Mouse (Mus musculus) regulatory T cell (primary cell): ENCODE measurements around the gene Efna1.

Experiments used
- in situ Hi-C: fragments of 300-600 bp; cut with MboI, MseI; formaldehyde crosslinking; loops from one replicate; pipeline ENCODE4 v1.15.1; 2025; ENCODE audit warnings: high pct_unique_total_duplicates

Efna1 gene

GRCm38 (mm10) chr3:89280606-89281511 is at the start of gene Efna1:
Efna1 (minus strand) TSS chr3:89281142.
- in situ Hi-C loops = loop anchor here (5.0 kb wide), 1 partner anchor 34 kb away; the partner anchor contains the start of genes Krtcap2 and Trim46

DNA sequence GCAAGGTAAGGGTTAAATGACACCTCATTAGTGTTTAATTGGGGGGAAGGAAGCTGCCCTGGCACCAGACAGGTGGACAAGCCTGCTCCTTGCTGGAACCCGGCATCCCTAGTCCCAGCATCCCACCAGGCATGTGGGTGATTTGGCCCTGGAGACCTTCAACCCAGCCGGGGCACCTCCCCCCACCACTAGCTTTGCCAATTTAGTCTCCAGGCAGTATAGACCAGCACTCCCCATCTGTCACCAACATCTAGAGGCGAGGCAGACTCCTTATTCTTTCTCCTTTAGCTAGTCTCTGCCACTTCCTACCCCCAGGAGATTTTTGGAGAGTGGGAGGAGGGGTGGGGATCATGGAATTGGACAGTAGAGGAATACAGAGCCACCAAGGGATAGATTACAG is 49.4 kb upstream of the Efna1 start:
- in situ Hi-C loops = no loop called here

DNA sequence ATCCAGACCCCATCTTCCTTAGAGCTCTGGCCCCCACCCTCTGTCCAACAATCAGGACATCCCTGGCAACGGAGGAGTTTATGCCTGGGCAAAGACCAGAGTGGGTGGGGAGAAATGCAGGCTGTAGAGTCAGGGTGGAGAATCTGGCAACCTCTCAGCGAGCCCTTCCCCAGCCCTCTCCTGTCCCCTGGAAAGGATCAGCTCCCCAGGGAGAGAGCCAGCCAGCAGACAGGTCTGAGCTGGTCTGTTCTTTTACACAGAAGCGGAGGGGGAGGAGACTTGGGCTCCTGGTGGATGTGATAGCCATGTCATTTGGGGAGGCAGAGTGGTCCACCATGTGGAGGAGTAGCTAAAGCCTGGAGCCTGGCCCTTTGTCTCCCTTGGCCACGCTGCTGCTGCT is 47.7 kb upstream of the Efna1 start:
- in situ Hi-C loops = no loop called here

DNA sequence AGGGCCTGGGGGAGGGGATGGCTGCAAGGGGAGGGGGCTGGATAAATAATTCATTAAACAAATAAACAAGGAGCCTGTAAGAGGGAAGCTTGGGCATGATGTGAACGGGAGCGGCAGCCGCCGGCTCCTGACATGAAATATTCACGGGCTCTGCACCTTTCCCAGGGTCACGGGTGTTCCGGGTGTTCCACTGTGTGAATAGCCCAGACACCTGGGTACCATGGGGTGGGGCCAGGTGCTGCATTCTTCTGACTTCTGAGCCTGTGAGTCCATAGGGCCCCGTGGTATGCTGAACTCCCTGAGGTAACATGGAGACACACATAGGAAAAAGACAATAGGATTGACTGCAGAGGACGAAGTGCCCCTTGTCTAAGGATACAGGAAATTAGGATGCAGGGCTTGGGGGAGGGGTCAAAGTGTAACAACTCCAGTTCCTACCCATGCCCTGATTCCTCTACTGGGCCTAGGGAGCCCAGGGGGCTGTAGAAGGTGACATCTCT is 46.5 kb upstream of the Efna1 start:
- in situ Hi-C loops = no loop called here

GRCm38 (mm10) chr3:89325882-89326281 is 44.9 kb upstream of the Efna1 start:
- in situ Hi-C loops = no loop called here

DNA sequence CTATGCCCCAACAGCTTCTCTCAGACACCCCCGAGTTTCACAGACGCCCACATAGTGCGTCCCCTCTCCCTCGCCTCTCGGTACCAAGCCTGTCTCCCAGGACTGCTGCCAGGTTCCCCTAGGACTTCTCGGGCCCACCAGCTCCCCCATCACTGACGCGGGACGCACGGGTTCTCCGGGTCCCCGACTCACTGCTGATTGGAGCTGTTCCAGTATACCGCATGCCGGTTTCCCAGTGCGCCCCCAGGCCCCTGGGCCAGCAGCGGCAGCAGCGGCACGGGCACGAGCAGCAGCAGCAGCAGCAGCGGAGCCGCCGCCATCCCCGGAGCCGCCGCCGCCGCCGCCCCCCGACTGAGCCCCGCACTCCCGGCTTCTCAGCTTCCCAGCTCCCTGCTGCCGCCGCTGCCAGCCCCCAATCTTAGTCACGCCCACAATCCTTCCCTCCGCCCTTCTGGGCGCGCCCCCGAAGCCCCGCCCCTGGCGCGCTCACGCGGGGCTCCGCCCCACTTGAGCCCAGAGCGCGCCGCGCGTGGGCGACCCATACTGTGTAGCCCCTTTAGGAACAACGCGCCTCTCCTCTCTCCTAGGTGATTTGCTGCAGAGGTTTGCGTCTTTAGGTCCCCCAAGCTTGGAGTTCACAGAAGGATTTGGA is 41.7 kb upstream of the Efna1 start, which contains the start of gene Efna3:
Efna3 (minus strand) TSS at position 452 of the 652 bp plus-strand sequence.
- in situ Hi-C loops = no loop called here

GRCm38 (mm10) chr3:89322131-89322500 is 41.2 kb upstream of the Efna1 start:
- in situ Hi-C loops = no loop called here

DNA sequence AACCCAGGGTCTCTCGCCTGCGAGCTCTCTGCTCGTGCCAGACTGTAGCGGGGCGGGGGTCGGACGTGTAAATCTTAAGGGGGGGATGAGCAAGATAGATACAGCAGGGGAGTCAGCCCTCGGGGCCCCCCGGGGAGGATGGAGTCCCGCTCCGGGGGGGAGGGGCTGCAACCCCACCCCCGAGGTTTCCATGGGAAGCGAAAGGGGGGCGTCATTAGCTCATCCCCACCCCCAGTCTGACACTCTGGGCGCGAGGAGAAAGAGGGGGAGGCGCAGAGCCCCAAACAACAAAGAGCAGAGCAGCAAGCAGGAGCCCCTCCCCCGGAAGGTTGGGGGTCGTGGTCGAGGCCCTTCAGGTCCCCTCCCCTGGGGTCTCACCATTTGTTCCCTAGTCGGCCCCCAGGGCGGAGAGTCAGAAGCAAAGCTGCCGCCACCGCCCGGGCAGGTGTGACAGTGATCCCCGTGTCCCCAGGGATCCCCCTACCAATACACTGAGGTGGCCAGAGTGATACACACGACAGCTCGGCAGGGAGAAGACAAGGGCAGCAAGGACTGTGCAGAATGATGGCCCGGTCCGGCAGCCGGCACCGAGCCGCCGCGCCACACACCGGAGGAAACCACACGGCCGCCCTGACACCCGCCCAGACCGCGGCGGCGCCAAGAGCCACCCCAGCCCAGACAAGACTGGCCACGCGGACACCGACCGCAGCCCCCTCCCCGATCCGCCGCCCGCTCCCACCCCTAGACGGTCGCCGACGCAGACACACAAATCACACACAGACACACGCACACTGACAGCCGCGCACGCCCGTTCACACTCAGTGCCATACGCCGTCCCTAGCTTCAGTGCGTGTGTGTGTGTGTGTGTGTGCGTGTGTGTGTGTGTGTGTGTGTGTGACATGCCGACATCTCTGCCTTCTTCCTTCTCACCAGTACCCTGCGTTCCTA is 40.5 kb upstream of the Efna1 start:
- in situ Hi-C loops = no loop called here

DNA sequence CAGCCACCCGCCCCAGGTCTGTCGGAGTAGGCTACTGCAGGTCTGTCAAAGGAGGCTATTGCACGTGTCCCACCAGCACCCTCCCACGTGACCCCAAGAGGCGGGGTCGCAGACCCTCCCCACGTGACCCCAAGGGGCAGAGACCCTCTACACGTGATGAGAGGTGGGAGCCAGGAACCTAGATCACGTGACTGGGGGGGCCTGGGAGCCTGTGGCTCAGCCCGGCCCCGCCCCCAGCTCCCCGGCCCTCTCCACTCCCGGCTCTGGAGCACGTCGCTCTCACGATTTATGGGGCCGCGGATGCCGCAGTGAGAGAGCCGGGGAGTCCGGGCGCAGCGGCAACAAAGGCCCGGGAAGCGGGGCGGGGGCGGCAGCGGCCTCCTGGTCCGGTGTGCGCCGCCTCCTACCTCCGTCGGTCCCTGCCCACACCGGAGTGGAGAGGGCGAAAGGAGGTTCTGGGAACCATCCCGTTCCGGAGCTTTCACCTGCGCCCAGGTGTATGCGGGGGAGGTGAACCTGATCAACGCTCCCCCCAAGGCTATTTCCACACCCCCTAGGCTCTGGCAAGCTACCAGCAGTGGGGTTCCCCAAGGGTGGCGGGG is 39.7 kb upstream of the Efna1 start:
- in situ Hi-C loops = no loop called here

DNA sequence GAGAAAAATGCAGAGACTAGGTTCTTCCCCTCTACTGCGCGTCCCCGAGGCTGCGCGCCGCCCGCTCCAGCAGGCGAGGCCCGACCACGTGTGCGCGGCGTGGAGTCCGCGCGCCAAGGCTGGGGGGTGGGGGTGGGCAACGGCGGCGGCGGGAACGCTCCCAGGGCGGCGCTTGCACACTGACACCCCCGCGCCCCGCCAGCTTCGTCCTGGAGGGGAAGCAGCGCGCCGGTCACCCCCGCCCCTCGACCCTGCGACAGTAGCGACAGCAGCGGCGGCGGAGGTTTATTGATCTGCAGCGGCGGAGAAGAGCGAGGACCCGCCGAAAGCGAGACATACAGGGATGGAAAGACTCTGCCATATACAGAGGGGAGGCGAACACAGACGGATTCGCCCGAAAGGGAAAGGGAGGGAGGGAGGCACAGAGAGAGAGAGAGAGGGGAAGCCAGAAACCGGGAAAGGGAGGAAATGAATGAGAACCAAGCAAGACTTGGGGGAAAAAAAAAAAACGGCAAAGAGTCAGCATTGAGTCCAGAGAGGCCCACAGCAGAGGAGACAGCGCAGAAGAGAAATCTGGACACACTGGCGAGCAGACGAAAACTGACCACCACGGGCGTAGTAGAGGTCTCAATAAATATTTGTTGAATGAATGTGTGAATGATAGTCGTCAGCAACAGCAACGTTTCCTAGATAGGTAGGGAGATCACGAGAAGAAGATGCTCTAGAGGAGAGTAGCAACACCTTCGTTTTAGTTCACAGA is 38.8 kb upstream of the Efna1 start:
- in situ Hi-C loops = loop anchor here (5.0 kb wide), 1 partner anchor 163 kb away; no protein-coding TSS in a partner anchor

DNA sequence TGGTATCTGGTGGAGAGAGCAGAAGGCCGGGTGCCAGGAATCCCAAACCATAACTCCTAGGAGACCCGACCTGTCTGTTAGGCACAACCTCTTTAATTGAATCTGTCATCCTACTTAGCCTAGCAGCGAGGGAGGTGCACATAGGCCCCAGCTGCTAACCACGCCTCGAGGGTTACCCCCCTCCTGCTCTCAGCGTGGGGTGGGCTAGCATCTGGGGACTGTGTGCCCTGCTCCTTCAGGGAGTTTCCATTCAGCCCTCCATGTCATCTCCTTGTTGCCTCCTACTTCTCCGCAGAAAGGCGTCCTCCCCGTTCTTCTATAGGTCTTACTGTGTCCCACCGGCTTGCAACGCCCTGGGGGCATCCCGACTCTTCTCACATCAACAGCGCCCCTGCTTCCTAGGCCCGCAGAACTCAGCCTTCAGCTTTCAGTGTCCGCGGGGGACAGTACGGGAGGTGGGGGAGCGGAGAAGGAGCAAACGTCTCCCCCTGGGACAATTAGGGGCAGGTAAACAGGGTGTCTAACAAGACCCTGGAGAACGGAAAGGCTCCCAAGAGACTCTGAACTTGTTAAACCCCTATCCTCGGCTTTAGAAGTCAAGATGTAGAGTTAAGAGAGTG is 38.1 kb upstream of the Efna1 start:
- in situ Hi-C loops = loop anchor here (5.0 kb wide), 1 partner anchor 163 kb away; no protein-coding TSS in a partner anchor

GRCm38 (mm10) chr3:89318316-89318715 is 37.4 kb upstream of the Efna1 start:
- in situ Hi-C loops = loop anchor here (5.0 kb wide), 1 partner anchor 164 kb away; no protein-coding TSS in a partner anchor

DNA sequence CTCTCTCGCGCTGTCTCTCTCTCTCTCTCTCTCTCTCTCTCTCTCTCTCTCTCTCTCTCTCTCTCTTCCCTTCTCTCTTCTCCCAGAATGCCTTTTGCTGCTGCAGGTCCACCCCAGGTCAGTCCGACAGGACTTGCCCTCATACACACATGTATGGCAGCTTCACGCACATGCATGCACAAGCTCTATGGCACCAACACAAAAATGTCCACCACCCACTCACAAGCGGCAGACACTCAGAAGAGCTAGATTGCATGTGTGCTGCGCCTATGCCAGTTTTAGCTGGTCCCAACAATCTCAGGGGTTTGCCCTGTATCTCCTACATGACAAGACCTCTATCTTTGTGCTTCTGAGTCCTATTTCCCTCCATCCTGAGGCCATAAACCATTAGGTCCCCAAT is 36.3 kb upstream of the Efna1 start:
- in situ Hi-C loops = loop anchor here (5.0 kb wide), 1 partner anchor 165 kb away; no protein-coding TSS in a partner anchor

DNA sequence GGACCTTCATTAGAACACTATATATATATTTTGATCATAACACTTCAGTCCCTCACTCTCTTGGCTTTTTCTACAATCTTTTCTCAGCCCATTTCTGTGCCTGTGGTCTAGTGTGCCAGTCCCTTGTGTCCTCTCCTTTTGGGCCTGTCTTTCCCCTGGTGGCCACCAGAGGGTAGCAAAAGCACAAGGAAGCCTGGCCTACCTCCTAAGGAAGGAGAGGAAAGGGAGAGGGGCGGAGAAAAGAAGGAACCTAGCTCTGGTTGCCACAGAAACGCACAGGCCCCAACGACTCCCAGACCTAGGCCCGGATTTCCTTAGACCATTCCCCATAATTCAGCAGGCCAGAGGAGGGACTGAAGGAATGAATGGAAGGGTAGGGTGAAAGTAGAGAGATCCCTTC is 35.9 kb upstream of the Efna1 start:
- in situ Hi-C loops = loop anchor here (5.0 kb wide), 1 partner anchor 165 kb away; no protein-coding TSS in a partner anchor

DNA sequence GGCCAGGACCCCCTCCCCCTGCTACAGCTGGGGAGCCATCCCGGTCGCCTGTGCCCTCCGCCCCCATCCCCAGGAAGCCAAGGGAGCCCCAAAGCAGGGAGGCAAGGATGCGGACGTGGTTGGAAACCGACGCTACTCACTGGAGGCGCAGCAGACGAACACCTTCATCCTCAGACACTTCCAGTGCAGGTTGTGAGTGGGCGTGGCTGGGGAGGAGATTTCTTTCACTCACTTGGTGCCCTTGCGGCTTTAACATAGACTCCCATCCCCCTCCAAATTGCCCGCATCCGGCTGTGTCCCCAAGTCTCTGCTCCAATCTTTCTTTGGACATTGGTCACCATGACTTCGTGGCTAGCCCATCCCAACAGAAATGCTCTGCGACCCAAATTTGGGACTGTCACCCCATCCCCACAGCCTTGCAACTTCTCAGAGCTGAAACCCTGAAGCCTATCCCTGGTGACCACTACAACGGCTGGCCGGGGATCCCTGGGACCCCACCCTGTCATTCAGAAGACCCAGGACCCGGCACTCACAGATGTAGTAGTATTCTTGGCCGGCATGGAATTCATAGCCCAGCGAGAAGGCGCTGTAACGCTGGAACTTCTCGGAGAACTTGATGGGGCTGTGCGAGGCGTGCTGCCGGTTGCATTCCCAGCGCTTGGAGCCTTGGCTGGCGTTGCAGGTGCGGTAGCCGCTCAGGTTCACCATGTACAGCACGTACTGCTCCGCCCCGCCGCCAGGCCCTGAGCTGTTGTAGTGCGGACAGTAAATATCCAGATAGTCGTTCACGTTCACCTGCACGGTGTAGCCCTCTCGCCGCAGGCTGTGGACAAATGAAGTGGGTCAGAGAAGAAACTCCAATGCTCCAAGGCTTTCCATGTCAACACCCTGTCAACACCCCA is 35.2 kb upstream of the Efna1 start:
- in situ Hi-C loops = loop anchor here (5.0 kb wide), 1 partner anchor 166 kb away; no protein-coding TSS in a partner anchor

DNA sequence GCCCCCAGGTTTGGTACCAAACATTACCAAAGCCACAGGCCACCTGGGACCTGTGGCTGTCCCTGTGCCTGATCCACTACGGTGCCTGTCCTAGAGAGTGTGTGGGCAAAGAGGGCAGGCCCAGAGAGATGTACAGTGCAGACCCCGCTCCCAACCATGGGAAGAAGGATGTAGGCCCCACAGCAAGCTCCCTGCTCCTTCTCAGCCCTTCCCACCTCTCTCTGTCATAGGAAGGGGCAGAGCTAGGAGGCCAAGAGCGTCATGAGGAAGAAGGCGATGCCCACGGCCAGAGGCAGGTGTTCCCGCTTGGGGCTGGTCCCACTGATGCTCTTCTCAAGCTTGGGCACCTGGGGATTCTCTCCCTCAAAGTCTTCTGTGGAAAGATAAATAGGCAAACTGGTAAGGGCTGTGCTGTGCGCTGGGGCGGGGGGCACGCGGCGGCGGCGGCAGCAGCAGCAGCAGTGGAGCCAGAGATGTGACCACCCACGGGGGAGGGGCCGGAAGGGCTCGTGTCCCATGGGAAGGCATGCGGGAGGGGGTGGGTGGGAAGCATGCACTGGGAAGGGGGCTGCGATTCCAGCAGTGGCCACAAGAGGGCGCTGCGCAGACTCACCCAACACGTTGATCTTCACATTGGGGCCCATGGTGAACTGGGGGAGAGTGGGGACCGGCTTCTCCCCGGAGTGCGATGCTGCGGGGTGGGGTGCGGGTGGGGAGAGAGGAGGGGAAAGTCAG is 34.4 kb upstream of the Efna1 start:
- in situ Hi-C loops = loop anchor here (5.0 kb wide), 1 partner anchor 167 kb away; no protein-coding TSS in a partner anchor

DNA sequence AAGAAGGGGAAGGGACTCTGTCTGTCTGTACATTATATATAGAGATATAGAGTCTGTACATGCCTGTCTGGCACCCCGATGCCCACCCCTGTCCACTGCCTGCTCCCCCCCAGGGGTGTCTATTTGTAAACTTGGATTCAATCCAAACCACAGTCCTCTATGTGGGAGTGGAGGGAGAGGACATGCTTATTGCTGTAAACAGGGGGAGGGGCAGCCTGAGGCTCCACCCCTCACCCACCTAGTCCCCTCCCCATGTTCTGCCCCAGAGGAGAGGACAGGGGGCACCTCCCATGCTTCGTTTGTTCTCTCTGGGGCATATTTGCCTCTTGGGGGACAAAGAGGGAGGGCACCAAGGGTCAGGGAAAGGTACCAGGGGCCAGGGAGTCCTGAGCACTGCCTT is 33.8 kb upstream of the Efna1 start:
- in situ Hi-C loops = loop anchor here (5.0 kb wide), 1 partner anchor 168 kb away; no protein-coding TSS in a partner anchor

DNA sequence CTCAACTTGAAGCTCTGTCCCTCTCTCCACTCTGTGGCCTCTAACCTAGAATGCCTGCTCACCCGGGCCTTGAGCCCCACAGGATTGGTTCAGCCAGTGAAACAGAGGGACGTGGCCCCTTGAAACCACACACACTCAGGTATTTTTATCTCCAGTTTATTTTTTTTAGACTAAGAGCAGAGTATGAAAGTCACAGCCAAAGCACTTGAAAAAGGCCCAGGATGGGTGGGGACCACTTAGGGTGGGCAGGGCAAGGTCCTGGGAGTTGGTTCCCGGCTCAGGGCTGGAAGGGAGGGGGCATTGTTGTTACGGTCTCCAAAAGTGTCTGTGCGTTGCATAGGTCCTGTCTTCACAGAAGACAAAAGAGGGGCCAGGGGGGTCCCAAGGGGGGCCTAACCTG is 33.4 kb upstream of the Efna1 start:
- in situ Hi-C loops = no loop called here
